Mouse (Mus musculus): ENCODE results near the gene Gm10638. TPM values are rescaled to one million over a fixed set of nuclear protein-coding genes. Genes with fewer than 3 reads are reported as not detected.

Gm10638 gene
- total RNA-seq, 4 experiments from 2014 or later: 2.0 to 5.3 (median 2.6) TPM

- no peak for DNase-seq
Measured at GRCm38 (mm10) chr8:86789576-86789975, 44.1 kb downstream of the Gm10638 start.

GRCm38 (mm10) chr8:86791542-86791941 is 46.0 kb downstream of the Gm10638 start:
- no peak for DNase-seq

- no peak for DNase-seq
Measured at GRCm38 (mm10) chr8:86794716-86795115, 49.2 kb downstream of the Gm10638 start.

Other genes with a start within 250 kb of the Gm10638 start
- gene Abcc12, start 165.0 kb upstream of the Gm10638 start, total RNA-seq (2022): under 1 TPM in 3 of 4 experiments, not detected in 1; 0.13 to 0.18 (median 0.17) TPM
- gene Lonp2, start 121.7 kb upstream of the Gm10638 start, total RNA-seq (2022): 100 to 1,000 TPM; 103 to 127 (median 115) TPM
- 10 to 100 TPM; 17.7 to 23.7 (median 19.7) TPM for gene Siah1a, start 235 bp downstream of the Gm10638 start, total RNA-seq (2022)
- gene N4bp1, start 139.6 kb downstream of the Gm10638 start, total RNA-seq (2022): 10 to 100 TPM; 33.9 to 38.5 (median 36.1) TPM